Mouse (Mus musculus) liver, embryonic 14.5 days (tissue): ENCODE results near the gene Lamb3. TPM values are rescaled to one million over a fixed set of nuclear protein-coding genes. Genes with fewer than 3 reads are reported as not detected.

Source experiments
- ATAC-seq: fragments of 200-750 bp; cut with Nextera tagmentation; 2 replicates; pipeline ENCODE4 v1.8.0; 2017; ENCODE audit warnings: moderate number of reproducible peaks, mild to moderate bottlenecking, moderate library complexity; ENCODE audit not compliant: insufficient read depth
- DNase-seq, 3 experiments: peaks; one replicate each; pipeline ENCODE4 v3.0.0-alpha.2; 2012 to 2013; ENCODE audit warnings: low read depth in 3 of 3, low spot score in 3 of 3
- H3K27ac ChIP-seq: fragments of 300-500 bp; sonication (generic); 2 replicates; pipeline ENCODE4 v1.5.1; 2014; ENCODE audit warnings: moderate library complexity, mild to moderate bottlenecking, control low read depth, inconsistent platforms
- H3K27me3 ChIP-seq: fragments of 300-500 bp; sonication (generic); 2 replicates; pipeline ENCODE4 v1.6.1; 2014; ENCODE audit warnings: mild to moderate bottlenecking, low read length, moderate library complexity; ENCODE audit not compliant: control insufficient read depth, insufficient read depth
- H3K36me3 ChIP-seq: fragments of 300-500 bp; sonication (generic); replicated peaks from 2 replicates; pipeline ENCODE4 v1.6.1; 2014; ENCODE audit warnings: low read depth; ENCODE audit not compliant: control insufficient read depth, insufficient read depth
- H3K4me1 ChIP-seq, 2 experiments: fragments of 200-500 bp in 1 of 2; fragments of 300-500 bp in 1 of 2; sonication (generic) in 1 of 2; replicated peaks; 2 replicates each; pipeline ENCODE4 v1.6.1; 2012 to 2014; ENCODE audit warnings: antibody characterized with exemption in 1 of 2, inconsistent platforms in 1 of 2, low read length in 1 of 2; ENCODE audit not compliant: control insufficient read depth in 2 of 2, insufficient read depth in 2 of 2
- H3K4me2 ChIP-seq: fragments of 300-500 bp; sonication (generic); 2 replicates; pipeline ENCODE4 v1.6.1; 2014; ENCODE audit warnings: low read depth, mild to moderate bottlenecking, control low read depth, moderate library complexity
- H3K4me3 ChIP-seq, 2 experiments: fragments of 200-500 bp in 1 of 2; fragments of 300-500 bp in 1 of 2; sonication (generic) in 1 of 2; 2 replicates each; pipeline ENCODE4 v1.5.1; 2012 to 2014; ENCODE audit warnings: low read depth in 2 of 2, low read length in 2 of 2, mild to moderate bottlenecking in 2 of 2, control low read depth in 1 of 2, inconsistent platforms in 1 of 2, moderate library complexity in 1 of 2; ENCODE audit not compliant: insufficient read depth in 1 of 2
- H3K9ac ChIP-seq: fragments of 300-500 bp; sonication (generic); replicated peaks from 2 replicates; pipeline ENCODE4 v1.6.1; 2014; ENCODE audit warnings: mild to moderate bottlenecking, control low read depth, moderate library complexity
- H3K9me3 ChIP-seq: fragments of 300-500 bp; sonication (generic); 2 replicates; pipeline ENCODE4 v1.6.1; 2016; ENCODE audit warnings: low read length, mixed read lengths; ENCODE audit not compliant: control insufficient read depth
- CTCF ChIP-seq: IDR thresholded peaks from 2 replicates; pipeline ENCODE4 v1.5.1; 2016; ENCODE audit warnings: antibody characterized with exemption, low read depth, control low read depth
- EP300 ChIP-seq: IDR thresholded peaks from 2 replicates; pipeline ENCODE4 v1.6.1; 2016; ENCODE audit warnings: antibody characterized with exemption, low read depth
- WGBS: fragments of 180-500 bp; shearing (Covaris S2); extraction: QIAGEN DNeasy Blood & Tissue Kit; methylation state at CpG from one replicate; pipeline ENCODE4 v1.1.7; 2014; ENCODE audit not compliant: insufficient replicate concordance; 5-methylcytosine and 5-hydroxymethylcytosine counted together
- polyA plus RNA-seq, 2 experiments: library from polyadenylated mRNA; depleted of rRNA in 1 of 2; stranded (reverse) in 1 of 2; unstranded in 1 of 2; fragments of >200 nt; fragmentation: Nextera tagmentation in 1 of 2; extraction: Ambion mirVana in 1 of 2; gene quantifications; 2 replicates each; pipeline versions ENCODE4 v1.2.1 to v1.2.3; 2012 to 2014

Gene Lamb3
- polyA plus RNA-seq, 2 experiments = 0.17 to 0.28 TPM

GRCm38 (mm10) chr1:193329557-193329956, 122.1 kb downstream of the Lamb3 start:
- ATAC-seq = no peak
- no peak overlapping the region for H3K9ac ChIP-seq
- peaks cover 0 to 9% of the 10 kb centered on the region in 2 experiments; a peak in 1 of 4 replicates for H3K4me1 ChIP-seq
- H3K27ac ChIP-seq = no peak overlapping the region
- H3K36me3 ChIP-seq = no peaks in the 10 kb centered on the region
- DNase-seq = no peak
- no peak overlapping the region for H3K4me2 ChIP-seq
- no peak overlapping the region for H3K4me3 ChIP-seq
- H3K27me3 ChIP-seq = no peaks in the 10 kb centered on the region
- WGBS = 62% methylated on average over 9 of the region's 9 CpGs
- TF ChIP-seq EP300 = no peak
- TF ChIP-seq CTCF = no peak
- H3K9me3 ChIP-seq = no peaks in the 10 kb centered on the region

- H3K36me3 ChIP-seq = no peaks in the 10 kb centered on the region
- 46% methylated on average over 10 of the region's 10 CpGs for WGBS
- H3K4me1 ChIP-seq = peaks cover 0 to 9% of the 10 kb centered on the region in 2 experiments; a peak in 1 of 4 replicates
- H3K27me3 ChIP-seq = no peaks in the 10 kb centered on the region
- H3K9me3 ChIP-seq = no peaks in the 10 kb centered on the region
- DNase-seq (no peak), ATAC-seq (no peak)
- H3K4me3 ChIP-seq = no peak overlapping the region
- TF ChIP-seq CTCF (peak; percentile 76), EP300 (no peak)
- no peak overlapping the region for H3K4me2 ChIP-seq
- no peak overlapping the region for H3K9ac ChIP-seq
- H3K27ac ChIP-seq = no peak overlapping the region
Measured at GRCm38 (mm10) chr1:193330172-193330571, 122.7 kb downstream of the Lamb3 start.

GRCm38 (mm10) chr1:193330626-193331025, 123.1 kb downstream of the Lamb3 start:
- Histone ChIP-seq H3K4me2 (no peak overlapping the region), H3K4me3 (no peak overlapping the region), H3K9ac (no peak overlapping the region), H3K27me3 (no peaks in the 10 kb centered on the region), H3K36me3 (no peaks in the 10 kb centered on the region), H3K4me1 (peaks cover 0 to 9% of the 10 kb centered on the region in 2 experiments; a peak in 1 of 4 replicates), H3K27ac (no peak overlapping the region), H3K9me3 (no peaks in the 10 kb centered on the region)
- ATAC-seq = no peak
- no peak for DNase-seq
- WGBS = 68% methylated on average over 7 of the region's 7 CpGs
- TF ChIP-seq EP300 = no peak
- TF ChIP-seq CTCF = no peak

- Histone ChIP-seq H3K27me3 (no peaks in the 10 kb centered on the region), H3K4me2 (no peak overlapping the region), H3K9me3 (no peaks in the 10 kb centered on the region), H3K9ac (no peak overlapping the region), H3K4me3 (no peak overlapping the region), H3K36me3 (no peaks in the 10 kb centered on the region), H3K27ac (no peak overlapping the region), H3K4me1 (peaks cover 0 to 5% of the 10 kb centered on the region in 2 experiments; a peak in 1 of 4 replicates)
- 68% methylated on average over 13 of the region's 13 CpGs for WGBS
- TF ChIP-seq CTCF = no peak
- TF ChIP-seq EP300 = no peak
- DNase-seq = no peak
- no peak for ATAC-seq
Measured at GRCm38 (mm10) chr1:193332018-193332417, 124.5 kb downstream of the Lamb3 start.

GRCm38 (mm10) chr1:193332671-193333070, 125.2 kb downstream of the Lamb3 start:
- no peak overlapping the region for H3K27ac ChIP-seq
- peaks cover 0 to 1% of the 10 kb centered on the region in 2 experiments; a peak in 1 of 4 replicates for H3K4me1 ChIP-seq
- no peak overlapping the region for H3K4me3 ChIP-seq
- TF ChIP-seq CTCF (no peak), EP300 (no peak)
- H3K9ac ChIP-seq = no peak overlapping the region
- ATAC-seq (no peak), DNase-seq (no peak)
- 49% methylated on average over 1 of the region's 1 CpGs for whole genome bisulfite sequencing
- no peaks in the 10 kb centered on the region for H3K9me3 ChIP-seq
- H3K27me3 ChIP-seq = no peaks in the 10 kb centered on the region
- no peak overlapping the region for H3K4me2 ChIP-seq
- no peaks in the 10 kb centered on the region for H3K36me3 ChIP-seq
